Mouse (Mus musculus) C2C12 (cell line): ENCODE measurements around the gene Tmem106c.

ENCODE experiments used
- CEBPB ChIP-seq: IDR thresholded peaks from one replicate; pipeline ENCODE4 v1.6.1; 2011; ENCODE audit warnings: low read depth, mild to moderate bottlenecking, control low read depth, moderate library complexity
- CTCF ChIP-seq: IDR thresholded peaks from one replicate; pipeline ENCODE4 v1.5.1; 2011; ENCODE audit not compliant: control insufficient read depth, insufficient read depth, insufficient read length
- MAX ChIP-seq: IDR thresholded peaks from one replicate; pipeline ENCODE4 v1.6.1; 2011; ENCODE audit warnings: mild to moderate bottlenecking, control low read depth
- MYOD1 ChIP-seq: IDR thresholded peaks from one replicate; pipeline ENCODE4 v1.6.1; 2011; ENCODE audit warnings: low read depth; ENCODE audit not compliant: control insufficient read depth, insufficient read length
- MYOG ChIP-seq: IDR thresholded peaks from one replicate; pipeline ENCODE4 v1.6.1; 2011; ENCODE audit not compliant: control insufficient read depth, insufficient read length; ENCODE audit errors: extremely low read depth
- USF1 ChIP-seq: IDR thresholded peaks from one replicate; pipeline ENCODE4 v1.6.1; 2011; ENCODE audit warnings: low read depth, mild to moderate bottlenecking, control low read depth, moderate library complexity

DNA sequence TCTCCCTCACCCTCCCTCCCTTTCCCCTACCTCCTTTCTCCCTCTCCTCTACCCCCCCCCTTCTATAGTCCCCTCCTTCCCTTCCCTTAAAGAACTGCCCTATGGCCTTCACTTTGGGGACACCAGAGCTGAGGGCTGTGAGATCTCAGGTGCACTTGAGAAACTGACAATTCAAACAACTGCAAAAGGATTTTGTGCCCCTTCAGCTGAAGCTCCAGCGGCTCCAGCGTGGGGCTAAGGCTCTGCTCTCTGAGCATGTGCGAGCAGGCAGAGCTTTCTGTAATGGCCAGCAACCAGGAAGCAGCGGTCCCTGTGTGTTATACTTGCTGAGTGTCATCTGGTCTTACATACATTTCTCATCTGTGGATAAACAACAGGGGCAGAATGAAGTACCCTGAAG, 8.3 kb upstream of the Tmem106c start:
- TF ChIP-seq USF1 (no peak), CTCF (no peak), MYOD1 (no peak), MAX (no peak), CEBPB (no peak), MYOG (no peak)
